Mouse (Mus musculus): ENCODE measurements at regions not wholly inside any gene's neighbourhood (a gene's known extent, or its start where the extent isn't known, plus 50 kb on each side); places are given as distances from the start of the nearest gene placed in this dataset.

- no peak for TF ChIP-seq POU5F1 (IDR thresholded peaks at IDR 0.05; ENCODE audit: borderline replicate concordance, low read length)
- TF ChIP-seq NANOG (IDR thresholded peaks at IDR 0.05; ENCODE audit: borderline replicate concordance, low read length) = no peak
- TF ChIP-seq CTCF (conservative IDR thresholded peaks at IDR 0.05; ENCODE audit: low read length) = no peak
- no peak overlapping the region for H3K4me3 ChIP-seq (replicated peaks; ENCODE audit: low read length)
- no peaks in the 10 kb centered on the region for H3K36me3 ChIP-seq (ENCODE audit: insufficient read depth, low read length)
- H3K9me3 ChIP-seq (ENCODE audit: low read length) = no peaks in the 10 kb centered on the region
- peaks cover 59% of the 10 kb centered on the region for H3K4me1 ChIP-seq (replicated peaks; ENCODE audit: low read depth, low read length)
- H3K27me3 ChIP-seq (ENCODE audit: insufficient read depth, low read length) = no peaks in the 10 kb centered on the region
Observed at GRCm38 (mm10) chr12:27135997-27136559, 206.3 kb downstream of the Sox11 start.

- TF ChIP-seq NANOG (IDR thresholded peaks at IDR 0.05; ENCODE audit: borderline replicate concordance, low read length) = no peak
- no peak for TF ChIP-seq POU5F1 (IDR thresholded peaks at IDR 0.05; ENCODE audit: borderline replicate concordance, low read length)
- TF ChIP-seq CTCF (conservative IDR thresholded peaks at IDR 0.05; ENCODE audit: low read length) = no peak
- Histone ChIP-seq H3K36me3 (ENCODE audit: insufficient read depth, low read length) (no peaks in the 10 kb centered on the region), H3K4me3 (replicated peaks; ENCODE audit: low read length) (no peak overlapping the region), H3K27me3 (ENCODE audit: insufficient read depth, low read length) (no peaks in the 10 kb centered on the region; the same call in 1 of the 2 replicates), H3K9me3 (ENCODE audit: low read length) (no peaks in the 10 kb centered on the region), H3K4me1 (replicated peaks; ENCODE audit: low read depth, low read length) (peaks cover 7% of the 10 kb centered on the region)
Observed at GRCm38 (mm10) chr12:27130544-27130943, 211.8 kb downstream of the Sox11 start.

GRCm38 (mm10) chr12:27127054-27127605 lies 215.2 kb downstream of the Sox11 start:
- Histone ChIP-seq H3K4me3 (replicated peaks; ENCODE audit: low read length) (no peak overlapping the region), H3K36me3 (ENCODE audit: insufficient read depth, low read length) (no peaks in the 10 kb centered on the region), H3K4me1 (replicated peaks; ENCODE audit: low read depth, low read length) (no peaks in the 10 kb centered on the region), H3K27me3 (ENCODE audit: insufficient read depth, low read length) (no peaks in the 10 kb centered on the region; the same call in 1 of the 2 replicates), H3K9me3 (ENCODE audit: low read length) (no peaks in the 10 kb centered on the region)
- TF ChIP-seq CTCF (conservative IDR thresholded peaks at IDR 0.05; ENCODE audit: low read length) (no peak), POU5F1 (IDR thresholded peaks at IDR 0.05; ENCODE audit: borderline replicate concordance, low read length) (no peak), NANOG (IDR thresholded peaks at IDR 0.05; ENCODE audit: borderline replicate concordance, low read length) (no peak)

GRCm38 (mm10) chr12:27118581-27118980 lies 223.8 kb downstream of the Sox11 start:
- no peak for TF ChIP-seq CTCF (conservative IDR thresholded peaks at IDR 0.05; ENCODE audit: low read length)
- TF ChIP-seq NANOG (IDR thresholded peaks at IDR 0.05; ENCODE audit: borderline replicate concordance, low read length) = no peak
- TF ChIP-seq POU5F1 (IDR thresholded peaks at IDR 0.05; ENCODE audit: borderline replicate concordance, low read length) = no peak
- no peak overlapping the region for H3K4me3 ChIP-seq (replicated peaks; ENCODE audit: low read length)
- peaks cover 10% of the 10 kb centered on the region for H3K4me1 ChIP-seq (replicated peaks; ENCODE audit: low read depth, low read length)
- H3K9me3 ChIP-seq (ENCODE audit: low read length) = no peaks in the 10 kb centered on the region
- no peaks in the 10 kb centered on the region for H3K36me3 ChIP-seq (ENCODE audit: insufficient read depth, low read length)
- H3K27me3 ChIP-seq (ENCODE audit: insufficient read depth, low read length) = no peaks in the 10 kb centered on the region

GRCm38 (mm10) chr12:27115392-27115791 lies 227.0 kb downstream of the Sox11 start:
- H3K27me3 ChIP-seq (ENCODE audit: insufficient read depth, low read length) = no peaks in the 10 kb centered on the region
- TF ChIP-seq NANOG (IDR thresholded peaks at IDR 0.05; ENCODE audit: borderline replicate concordance, low read length) = no peak
- no peak for TF ChIP-seq POU5F1 (IDR thresholded peaks at IDR 0.05; ENCODE audit: borderline replicate concordance, low read length)
- TF ChIP-seq CTCF (conservative IDR thresholded peaks at IDR 0.05; ENCODE audit: low read length) = no peak
- no peaks in the 10 kb centered on the region for H3K9me3 ChIP-seq (ENCODE audit: low read length)
- H3K4me3 ChIP-seq (replicated peaks; ENCODE audit: low read length) = no peak overlapping the region
- H3K4me1 ChIP-seq (replicated peaks; ENCODE audit: low read depth, low read length) = peaks cover 10% of the 10 kb centered on the region
- H3K36me3 ChIP-seq (ENCODE audit: insufficient read depth, low read length) = no peaks in the 10 kb centered on the region

GRCm38 (mm10) chr12:27104925-27105571 lies 237.3 kb downstream of the Sox11 start:
- no peaks in the 10 kb centered on the region for H3K4me1 ChIP-seq (replicated peaks; ENCODE audit: low read depth, low read length)
- H3K36me3 ChIP-seq (ENCODE audit: insufficient read depth, low read length) = no peaks in the 10 kb centered on the region
- no peaks in the 10 kb centered on the region for H3K27me3 ChIP-seq (ENCODE audit: insufficient read depth, low read length)
- TF ChIP-seq POU5F1 (IDR thresholded peaks at IDR 0.05; ENCODE audit: borderline replicate concordance, low read length) = no peak
- no peak for TF ChIP-seq CTCF (conservative IDR thresholded peaks at IDR 0.05; ENCODE audit: low read length)
- no peak for TF ChIP-seq NANOG (IDR thresholded peaks at IDR 0.05; ENCODE audit: borderline replicate concordance, low read length)
- H3K4me3 ChIP-seq (replicated peaks; ENCODE audit: low read length) = no peak overlapping the region
- no peaks in the 10 kb centered on the region for H3K9me3 ChIP-seq (ENCODE audit: low read length)

- TF ChIP-seq NANOG (IDR thresholded peaks at IDR 0.05; ENCODE audit: borderline replicate concordance, low read length) (no peak), POU5F1 (IDR thresholded peaks at IDR 0.05; ENCODE audit: borderline replicate concordance, low read length) (no peak), CTCF (conservative IDR thresholded peaks at IDR 0.05; ENCODE audit: low read length) (no peak)
- Histone ChIP-seq H3K4me3 (replicated peaks; ENCODE audit: low read length) (no peak overlapping the region), H3K4me1 (replicated peaks; ENCODE audit: low read depth, low read length) (no peaks in the 10 kb centered on the region), H3K36me3 (ENCODE audit: insufficient read depth, low read length) (no peaks in the 10 kb centered on the region), H3K9me3 (ENCODE audit: low read length) (no peaks in the 10 kb centered on the region), H3K27me3 (ENCODE audit: insufficient read depth, low read length) (no peaks in the 10 kb centered on the region)
Observed at GRCm38 (mm10) chr12:27102996-27103395, 239.4 kb downstream of the Sox11 start.

- Histone ChIP-seq H3K4me3 (replicated peaks; ENCODE audit: low read length) (no peak overlapping the region), H3K4me1 (replicated peaks; ENCODE audit: low read depth, low read length) (peaks cover 10% of the 10 kb centered on the region), H3K36me3 (ENCODE audit: insufficient read depth, low read length) (no peaks in the 10 kb centered on the region), H3K9me3 (ENCODE audit: low read length) (no peaks in the 10 kb centered on the region), H3K27me3 (ENCODE audit: insufficient read depth, low read length) (no peaks in the 10 kb centered on the region)
- TF ChIP-seq CTCF (conservative IDR thresholded peaks at IDR 0.05; ENCODE audit: low read length) (no peak), POU5F1 (IDR thresholded peaks at IDR 0.05; ENCODE audit: borderline replicate concordance, low read length) (no peak), NANOG (IDR thresholded peaks at IDR 0.05; ENCODE audit: borderline replicate concordance, low read length) (no peak)
Observed at GRCm38 (mm10) chr12:27089206-27089605, 253.2 kb downstream of the Sox11 start.

All from E14TG2a.4 (cell line).